Mouse (Mus musculus) embryonic facial prominence, embryonic 12.5 days (tissue): ENCODE measurements at regions not wholly inside any gene's neighbourhood (a gene's known extent, or its start where the extent isn't known, plus 50 kb on each side); places are given as distances from the start of the nearest gene placed in this dataset.

Experiments
- ATAC-seq: fragments of 200-750 bp; cut with Nextera tagmentation; 2 replicates; pipeline ENCODE4 v1.8.0; 2017; ENCODE audit not compliant: insufficient number of reproducible peaks, insufficient read depth, low FRiP score, low TSS enrichment
- H3K27ac ChIP-seq: fragments of 300-500 bp; sonication (generic); 2 replicates; pipeline ENCODE4 v1.5.1; 2016; ENCODE audit warnings: mild to moderate bottlenecking
- H3K27me3 ChIP-seq: fragments of 300-500 bp; sonication (generic); 2 replicates; pipeline ENCODE4 v1.6.1; 2016; ENCODE audit warnings: mild to moderate bottlenecking, moderate library complexity
- H3K36me3 ChIP-seq: fragments of 300-500 bp; sonication (generic); 2 replicates; pipeline ENCODE4 v1.6.1; 2016; ENCODE audit warnings: mild to moderate bottlenecking
- H3K4me1 ChIP-seq: fragments of 300-500 bp; sonication (generic); 2 replicates; pipeline ENCODE4 v1.6.1; 2016
- H3K4me2 ChIP-seq: fragments of 300-500 bp; sonication (generic); replicated peaks from 2 replicates; pipeline ENCODE4 v1.6.1; 2016; ENCODE audit warnings: mild to moderate bottlenecking, moderate library complexity
- H3K4me3 ChIP-seq: fragments of 300-500 bp; sonication (generic); 2 replicates; pipeline ENCODE4 v1.5.1; 2016; ENCODE audit warnings: mild to moderate bottlenecking
- H3K9ac ChIP-seq: fragments of 300-500 bp; sonication (generic); 2 replicates; pipeline ENCODE4 v1.6.1; 2016; ENCODE audit warnings: mild to moderate bottlenecking, moderate library complexity
- H3K9me3 ChIP-seq: fragments of 300-500 bp; sonication (generic); 2 replicates; pipeline ENCODE4 v1.6.1; 2016; ENCODE audit warnings: mild to moderate bottlenecking, moderate library complexity
- WGBS: fragments of 180-500 bp; shearing (Covaris S2); methylation state at CpG from one replicate; pipeline ENCODE4 v1.1.7; 2016; 5-methylcytosine and 5-hydroxymethylcytosine counted together

DNA sequence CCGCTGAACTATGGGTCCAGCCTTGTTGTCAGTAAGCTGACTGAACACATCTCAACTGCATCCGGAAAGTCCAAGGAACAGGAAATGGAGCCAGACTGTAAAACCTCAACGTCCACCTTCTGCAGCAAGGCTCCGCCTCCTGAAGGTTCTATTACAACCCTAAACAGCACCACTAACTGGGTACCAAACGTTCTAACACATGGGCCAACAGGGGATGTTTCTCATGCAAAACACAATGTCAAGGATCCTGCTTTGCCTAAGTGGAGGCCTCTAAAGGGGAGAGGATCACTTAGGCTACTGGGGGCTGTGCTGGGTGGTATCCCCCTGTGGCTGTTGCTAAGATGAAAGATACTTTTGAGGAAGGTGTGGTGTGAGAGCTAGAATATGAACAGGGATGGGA is 51.0 kb upstream of the Stt3b start:
- Histone ChIP-seq H3K9ac (no peak overlapping the region), H3K4me3 (no peak overlapping the region), H3K27me3 (no peaks in the 10 kb centered on the region), H3K9me3 (no peaks in the 10 kb centered on the region), H3K4me2 (no peak overlapping the region), H3K4me1 (0 out of 2 replicates have a peak, but pooled peaks cover 9% of the 10 kb centered on the region), H3K27ac (no peak overlapping the region), H3K36me3 (no peaks in the 10 kb centered on the region)
- no peak for ATAC-seq
- WGBS = 57% methylated on average over 5 of the region's 5 CpGs

DNA sequence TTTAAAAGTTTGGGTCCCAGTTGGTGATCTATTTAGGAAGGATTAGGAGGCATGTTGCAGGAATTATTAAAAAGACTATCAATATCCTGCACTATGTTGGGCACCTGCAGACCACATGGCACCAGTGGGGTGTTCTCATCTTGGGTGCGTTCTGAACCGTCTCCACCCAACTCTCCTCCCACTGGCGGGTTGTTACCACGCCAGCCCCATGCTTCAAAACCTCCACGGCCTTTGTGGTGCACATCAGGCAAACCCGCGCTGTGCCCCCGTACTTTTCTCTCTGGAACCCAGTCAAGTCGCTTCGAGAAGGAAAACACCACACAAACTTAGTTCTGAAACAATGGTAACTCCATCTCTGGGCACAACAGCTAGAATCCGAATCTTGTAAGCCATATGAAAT is 51.7 kb upstream of the Stt3b start:
- WGBS = 91% methylated on average over 11 of the region's 11 CpGs
- H3K27ac ChIP-seq = no peak overlapping the region

DNA sequence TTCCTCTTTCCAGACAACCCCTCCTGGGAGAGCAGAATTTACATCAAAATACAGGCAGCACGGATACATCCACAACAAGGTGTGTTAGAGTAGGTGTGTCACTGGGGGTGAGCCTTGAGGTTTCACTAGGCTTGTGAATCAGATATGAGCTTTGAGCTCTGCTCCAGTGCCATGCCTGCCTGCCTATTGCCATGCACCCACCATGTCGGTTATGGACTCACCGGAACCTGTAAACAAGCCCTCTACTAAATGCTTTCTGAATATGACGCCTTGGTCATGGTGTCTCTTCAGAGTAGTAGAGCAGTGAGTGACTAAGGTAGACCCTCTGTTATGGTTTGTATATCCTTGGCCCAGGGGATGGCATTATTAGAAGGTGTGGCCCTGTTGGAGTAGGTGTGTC is 52.3 kb upstream of the Stt3b start:
- Histone ChIP-seq H3K4me1 (no peaks in the 10 kb centered on the region), H3K9me3 (no peaks in the 10 kb centered on the region), H3K9ac (no peak overlapping the region), H3K27me3 (no peaks in the 10 kb centered on the region), H3K27ac (no peak overlapping the region), H3K4me2 (no peak overlapping the region), H3K4me3 (no peak overlapping the region), H3K36me3 (no peaks in the 10 kb centered on the region)
- 83% methylated on average over 4 of the region's 4 CpGs for WGBS
- ATAC-seq = no peak

More for the DNA sequence above, 51.7 kb upstream of the Stt3b start:
- Histone ChIP-seq H3K27me3 (no peaks in the 10 kb centered on the region), H3K4me1 (0 out of 2 replicates have a peak, but pooled peaks cover 6% of the 10 kb centered on the region), H3K9me3 (no peaks in the 10 kb centered on the region), H3K9ac (no peak overlapping the region), H3K4me3 (no peak overlapping the region), H3K4me2 (no peak overlapping the region), H3K36me3 (no peaks in the 10 kb centered on the region)
- no peak for ATAC-seq

DNA sequence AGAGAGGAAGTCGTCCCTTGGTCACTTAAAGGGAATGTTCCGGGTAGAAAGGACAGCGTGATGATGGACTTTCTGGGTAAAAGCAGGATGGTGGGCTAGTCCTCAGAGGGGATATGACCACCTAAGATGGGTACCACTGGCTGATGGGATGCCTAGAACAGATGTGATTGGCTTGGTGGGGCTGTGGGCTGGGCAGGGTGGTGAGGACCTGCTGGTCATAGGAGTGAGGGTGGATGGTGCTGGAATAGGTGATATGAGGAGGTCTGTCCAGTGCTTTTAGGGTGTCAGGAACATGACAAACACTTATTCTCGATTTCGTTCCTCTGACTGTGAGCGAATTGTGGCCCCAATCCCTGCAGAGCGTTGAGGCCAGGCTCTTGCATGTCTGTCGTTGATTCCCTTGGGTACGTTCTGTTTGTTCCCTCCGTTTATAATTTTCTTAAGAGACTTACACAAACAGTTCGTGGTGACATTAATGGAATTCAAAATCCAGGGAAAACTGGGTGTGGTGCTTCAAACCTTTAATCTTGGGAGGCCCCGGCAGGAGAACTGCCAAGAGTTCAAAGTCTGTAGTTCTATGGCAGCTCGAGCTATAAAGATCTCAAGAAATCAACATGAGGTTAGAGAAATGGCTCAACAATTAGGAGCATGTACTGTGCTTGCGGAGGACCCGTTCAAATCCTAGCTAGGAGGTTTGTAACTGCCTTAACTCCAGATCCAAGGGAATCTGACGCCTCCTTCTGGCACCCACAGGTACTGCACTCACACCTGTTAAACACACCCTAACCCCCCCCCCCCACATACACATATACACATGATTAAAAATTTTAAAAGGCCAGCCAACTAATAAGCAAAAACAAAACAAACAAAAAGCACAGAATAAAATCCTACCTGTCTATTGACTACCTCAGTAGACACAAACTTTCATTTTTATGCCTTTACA is 55.0 kb upstream of the Stt3b start:
- WGBS = 89% methylated on average over 16 of the region's 16 CpGs
- H3K27ac ChIP-seq = no peak overlapping the region
- H3K36me3 ChIP-seq = no peaks in the 10 kb centered on the region
- H3K4me1 ChIP-seq = no peaks in the 10 kb centered on the region
- no peaks in the 10 kb centered on the region for H3K27me3 ChIP-seq
- H3K9ac ChIP-seq = no peak overlapping the region
- no peak overlapping the region for H3K4me3 ChIP-seq
- H3K9me3 ChIP-seq = no peaks in the 10 kb centered on the region
- no peak overlapping the region for H3K4me2 ChIP-seq
- ATAC-seq = no peak

DNA sequence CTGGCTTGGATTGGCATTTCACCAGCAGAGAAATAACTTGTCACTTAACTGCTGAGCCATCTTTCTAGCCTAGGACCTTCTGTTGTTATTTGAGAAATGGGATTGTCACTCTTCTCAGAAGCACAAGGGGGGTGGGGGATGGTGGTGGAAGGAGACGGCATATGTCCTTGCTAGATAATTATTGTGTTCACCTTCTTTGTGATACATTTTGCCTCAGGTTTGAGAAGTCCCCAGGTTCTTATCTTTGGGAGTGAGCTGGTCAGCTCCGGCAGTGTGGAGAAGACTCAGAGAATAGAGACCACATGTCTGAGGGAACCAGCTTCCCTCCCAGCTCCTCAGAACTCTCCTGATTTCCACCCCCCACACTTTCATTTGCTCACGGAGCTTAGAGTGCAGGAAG is 57.6 kb upstream of the Stt3b start:
- Histone ChIP-seq H3K27me3 (no peaks in the 10 kb centered on the region), H3K36me3 (no peaks in the 10 kb centered on the region), H3K4me2 (no peak overlapping the region), H3K4me1 (no peaks in the 10 kb centered on the region), H3K9ac (no peak overlapping the region), H3K9me3 (no peaks in the 10 kb centered on the region), H3K4me3 (no peak overlapping the region), H3K27ac (no peak overlapping the region)
- WGBS = 56% methylated on average over 3 of the region's 3 CpGs
- no peak for ATAC-seq

GRCm38 (mm10) chr9:115380276-115380675 is 70.1 kb upstream of the Stt3b start:
- Histone ChIP-seq H3K9ac (no peak overlapping the region), H3K36me3 (no peaks in the 10 kb centered on the region), H3K27ac (no peak overlapping the region), H3K4me3 (no peak overlapping the region), H3K4me1 (no peaks in the 10 kb centered on the region), H3K9me3 (no peaks in the 10 kb centered on the region), H3K27me3 (no peaks in the 10 kb centered on the region), H3K4me2 (no peak overlapping the region)
- no peak for ATAC-seq
- WGBS = 82% methylated on average over 15 of the region's 15 CpGs

- no peak overlapping the region for H3K4me3 ChIP-seq
- no peaks in the 10 kb centered on the region for H3K4me1 ChIP-seq
- no peaks in the 10 kb centered on the region for H3K27me3 ChIP-seq
- H3K9me3 ChIP-seq = no peaks in the 10 kb centered on the region
- no peak overlapping the region for H3K27ac ChIP-seq
- no peak overlapping the region for H3K9ac ChIP-seq
- H3K4me2 ChIP-seq = no peak overlapping the region
- WGBS = 80% methylated on average over 12 of the region's 12 CpGs
- ATAC-seq = no peak
- no peaks in the 10 kb centered on the region for H3K36me3 ChIP-seq
These were observed 72.7 kb upstream of the Stt3b start for GRCm38 (mm10) chr9:115382824-115383475.

GRCm38 (mm10) chr9:115383935-115384334 is 73.7 kb upstream of the Stt3b start:
- no peaks in the 10 kb centered on the region for H3K9me3 ChIP-seq
- no peak overlapping the region for H3K27ac ChIP-seq
- H3K36me3 ChIP-seq = no peaks in the 10 kb centered on the region
- H3K27me3 ChIP-seq = no peaks in the 10 kb centered on the region
- no peaks in the 10 kb centered on the region for H3K4me1 ChIP-seq
- no peak overlapping the region for H3K4me3 ChIP-seq
- ATAC-seq = no peak
- H3K9ac ChIP-seq = no peak overlapping the region
- H3K4me2 ChIP-seq = no peak overlapping the region
- 61% methylated on average over 4 of the region's 4 CpGs for WGBS

GRCm38 (mm10) chr9:115384345-115384744 is 74.1 kb upstream of the Stt3b start:
- Histone ChIP-seq H3K27ac (no peak overlapping the region), H3K27me3 (no peaks in the 10 kb centered on the region), H3K4me3 (no peak overlapping the region), H3K9ac (no peak overlapping the region), H3K36me3 (no peaks in the 10 kb centered on the region), H3K4me2 (no peak overlapping the region), H3K9me3 (no peaks in the 10 kb centered on the region), H3K4me1 (no peaks in the 10 kb centered on the region)
- no peak for ATAC-seq
- WGBS = 84% methylated on average over 1 of the region's 1 CpGs

DNA sequence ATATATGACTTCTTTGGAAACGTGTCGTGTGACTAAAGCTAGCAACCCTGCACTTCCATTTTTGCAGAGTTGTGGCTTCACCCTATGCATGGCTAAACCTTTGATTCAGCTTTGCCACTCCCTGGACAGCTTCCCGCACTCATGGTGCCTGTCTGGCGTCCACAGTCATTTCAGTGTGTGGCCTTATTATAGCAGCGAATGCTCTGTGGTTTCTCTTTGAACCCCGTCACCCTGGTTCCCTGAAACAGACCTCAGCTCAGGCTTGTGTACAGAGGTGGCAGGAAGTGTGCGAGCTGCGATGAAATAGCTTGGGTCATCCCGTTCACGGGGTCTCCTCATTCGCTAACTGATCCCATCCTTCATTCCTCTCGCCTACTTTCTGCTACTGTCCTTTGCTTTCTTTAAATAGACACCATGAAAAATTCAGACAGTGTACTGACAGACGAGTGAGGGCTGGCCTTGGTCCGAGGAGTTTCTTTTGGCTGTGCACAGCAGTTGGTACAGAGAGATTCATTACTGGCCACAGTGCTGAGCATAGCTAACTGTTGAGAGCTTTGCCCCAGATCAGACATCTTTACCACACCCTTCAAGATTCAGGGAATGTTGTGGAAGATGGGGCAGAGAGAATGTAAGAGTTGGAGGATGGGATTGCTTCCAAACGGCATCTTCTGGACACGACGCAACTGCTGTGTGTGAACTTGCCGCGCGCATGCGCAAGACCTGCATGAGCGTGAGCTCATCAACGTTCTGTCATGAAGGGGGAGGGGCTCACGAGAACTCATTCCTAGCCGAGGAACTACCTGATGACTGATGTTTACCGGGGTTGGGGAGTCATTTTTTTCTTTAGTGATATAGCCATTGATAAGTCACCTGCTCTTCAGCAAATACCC is 77.5 kb upstream of the Stt3b start:
- Histone ChIP-seq H3K4me2 (no peak overlapping the region), H3K4me1 (peaks cover 18% of the 10 kb centered on the region), H3K9me3 (no peaks in the 10 kb centered on the region), H3K4me3 (no peak overlapping the region), H3K9ac (no peak overlapping the region), H3K36me3 (no peaks in the 10 kb centered on the region), H3K27me3 (no peaks in the 10 kb centered on the region), H3K27ac (no peak overlapping the region)
- WGBS = 83% methylated on average over 26 of the region's 26 CpGs
- no peak for ATAC-seq

- 86% methylated on average over 11 of the region's 11 CpGs for WGBS
- H3K9me3 ChIP-seq = no peaks in the 10 kb centered on the region
- no peak overlapping the region for H3K4me3 ChIP-seq
- H3K27me3 ChIP-seq = no peaks in the 10 kb centered on the region
- no peak overlapping the region for H3K9ac ChIP-seq
- H3K27ac ChIP-seq = no peak overlapping the region
- ATAC-seq = no peak
- H3K4me1 ChIP-seq = peaks cover 18% of the 10 kb centered on the region
- H3K36me3 ChIP-seq = no peaks in the 10 kb centered on the region
- H3K4me2 ChIP-seq = no peak overlapping the region
These were observed 78.1 kb upstream of the Stt3b start for GRCm38 (mm10) chr9:115388361-115388759.
